Mouse (Mus musculus) hindbrain, embryonic 10.5 days (tissue): ENCODE data around the gene Tmem208. TPM values are rescaled to one million over a fixed set of nuclear protein-coding genes. Genes with fewer than 3 reads are reported as not detected.
A peak's percentile ranks its signal among the peaks of the same experiment; 100 is the strongest.
"Not testable (repeated sequence)": the region's sequence is repeated elsewhere in the genome, so short reads cannot be mapped to it uniquely, and the experiment has no call there.

Experiments used
- DNase-seq: peaks from one replicate; pipeline ENCODE4 v3.0.0-alpha.2; 2017; ENCODE audit warnings: low spot score
- H3K27ac ChIP-seq: fragments of 300-500 bp; sonication (generic); 2 replicates; pipeline ENCODE4 v1.5.1; 2016; ENCODE audit warnings: mild to moderate bottlenecking, moderate library complexity
- H3K27me3 ChIP-seq: fragments of 300-500 bp; sonication (generic); 2 replicates; pipeline ENCODE4 v1.6.1; 2016; ENCODE audit warnings: mild to moderate bottlenecking; ENCODE audit not compliant: poor library complexity, insufficient read depth, severe bottlenecking
- H3K36me3 ChIP-seq: fragments of 300-500 bp; sonication (generic); 2 replicates; pipeline ENCODE4 v1.6.1; 2016; ENCODE audit warnings: mild to moderate bottlenecking, moderate library complexity
- H3K4me1 ChIP-seq: fragments of 300-500 bp; sonication (generic); replicated peaks from 2 replicates; pipeline ENCODE4 v1.6.1; 2016; ENCODE audit warnings: mild to moderate bottlenecking
- H3K4me3 ChIP-seq: fragments of 300-500 bp; sonication (generic); 2 replicates; pipeline ENCODE4 v1.5.1; 2016; ENCODE audit warnings: mild to moderate bottlenecking, moderate library complexity
- H3K9me3 ChIP-seq: fragments of 300-500 bp; sonication (generic); 2 replicates; pipeline ENCODE4 v1.6.1; 2016; ENCODE audit warnings: mild to moderate bottlenecking, moderate library complexity
- WGBS: fragments of 180-500 bp; shearing (Covaris S2); methylation state at CpG from one replicate; pipeline ENCODE4 v1.1.7; 2016; 5-methylcytosine and 5-hydroxymethylcytosine counted together
- polyA plus RNA-seq: library from polyadenylated mRNA; unstranded; fragments of >200 nt; fragmentation: Nextera tagmentation; extraction: Ambion mirVana; gene quantifications from 2 replicates; pipeline ENCODE4 v1.2.1, GENCODE M21; 2016

Tmem208 gene
- polyA plus RNA-seq, 1 experiment from 2014 or later: 110 TPM

DNA sequence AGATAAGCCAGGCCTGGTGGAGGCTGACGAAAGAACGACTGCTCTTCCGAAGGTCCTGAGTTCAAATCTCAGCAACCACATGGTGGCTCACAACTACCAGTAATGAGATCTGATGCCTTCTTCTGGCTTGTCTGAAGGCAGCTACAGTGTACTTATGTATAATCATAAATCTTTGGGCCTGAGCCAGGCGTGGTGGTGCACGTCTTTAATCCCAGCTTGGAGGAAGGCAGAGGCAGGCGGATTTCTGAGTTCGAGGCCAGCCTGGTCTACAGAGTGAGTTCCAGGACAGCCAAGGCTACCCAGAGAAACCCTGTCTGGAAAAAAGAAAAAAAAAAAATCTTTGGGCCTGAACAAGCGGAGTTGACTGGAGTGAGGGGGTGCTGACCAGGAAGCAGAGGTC is 34.8 kb upstream of the Tmem208 start:
- 89% methylated on average over 8 of the region's 8 CpGs for WGBS
- not testable (repeated sequence) for DNase-seq, H3K4me3 ChIP-seq

DNA sequence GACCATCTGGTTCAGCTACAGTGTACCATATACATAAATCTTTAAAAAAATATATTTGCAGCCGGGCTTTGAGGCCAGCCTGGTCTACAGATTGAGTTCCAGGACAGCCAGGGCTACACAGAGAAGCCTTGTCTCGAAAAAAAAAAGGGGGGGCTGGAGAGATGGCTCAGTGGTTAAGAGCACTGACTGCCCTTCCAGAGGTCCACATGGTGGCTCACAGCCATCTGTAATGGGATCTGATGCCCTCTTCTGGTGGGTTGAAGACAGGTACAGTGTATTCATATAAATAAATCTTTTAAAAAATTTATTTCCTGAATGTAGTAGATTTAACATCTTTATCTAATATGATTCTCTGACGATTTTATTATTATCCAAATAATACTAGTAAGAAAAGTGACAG is 34.4 kb upstream of the Tmem208 start:
- H3K36me3 ChIP-seq, H3K27ac ChIP-seq, H3K4me3 ChIP-seq, DNase-seq, H3K9me3 ChIP-seq: not testable (repeated sequence)
- 72% methylated on average over 3 of the region's 3 CpGs for WGBS
- Histone ChIP-seq H3K4me1 (peaks cover 47% of the 10 kb centered on the region), H3K27me3 (peaks cover 36% of the 10 kb centered on the region)

More for the DNA sequence above, 34.8 kb upstream of the Tmem208 start:
- not testable (repeated sequence) for H3K9me3 ChIP-seq, H3K27ac ChIP-seq, H3K36me3 ChIP-seq
- Histone ChIP-seq H3K27me3 (peaks cover 40% of the 10 kb centered on the region), H3K4me1 (peaks cover 47% of the 10 kb centered on the region)

DNA sequence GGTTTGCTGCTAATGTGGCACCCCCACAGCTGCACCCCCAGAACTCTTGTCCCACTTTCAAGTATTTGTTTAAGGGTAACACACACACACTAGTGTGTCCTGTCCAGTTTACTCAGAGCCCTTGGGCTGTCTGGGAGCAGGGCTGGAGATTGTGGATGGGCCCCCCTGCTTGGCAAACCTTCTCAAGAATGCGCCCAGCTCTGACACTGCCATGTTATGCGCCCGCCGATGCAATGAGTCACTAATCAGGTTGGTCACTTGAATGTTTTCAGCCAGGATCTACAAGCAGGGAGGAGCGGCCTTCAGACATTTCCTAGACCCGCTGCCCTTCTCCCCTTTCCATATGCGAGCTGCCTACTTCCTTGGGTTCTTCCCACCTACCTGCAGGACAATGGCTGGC is 33.7 kb upstream of the Tmem208 start:
- peaks cover 36% of the 10 kb centered on the region for H3K27me3 ChIP-seq
- peaks cover 47% of the 10 kb centered on the region for H3K4me1 ChIP-seq
- 84% methylated on average over 7 of the region's 7 CpGs for WGBS
- DNase-seq: no peak
- H3K9me3 ChIP-seq: no peaks in the 10 kb centered on the region
- no peaks in the 10 kb centered on the region for H3K36me3 ChIP-seq
- no peak overlapping the region for H3K27ac ChIP-seq
- no peak overlapping the region for H3K4me3 ChIP-seq

DNA sequence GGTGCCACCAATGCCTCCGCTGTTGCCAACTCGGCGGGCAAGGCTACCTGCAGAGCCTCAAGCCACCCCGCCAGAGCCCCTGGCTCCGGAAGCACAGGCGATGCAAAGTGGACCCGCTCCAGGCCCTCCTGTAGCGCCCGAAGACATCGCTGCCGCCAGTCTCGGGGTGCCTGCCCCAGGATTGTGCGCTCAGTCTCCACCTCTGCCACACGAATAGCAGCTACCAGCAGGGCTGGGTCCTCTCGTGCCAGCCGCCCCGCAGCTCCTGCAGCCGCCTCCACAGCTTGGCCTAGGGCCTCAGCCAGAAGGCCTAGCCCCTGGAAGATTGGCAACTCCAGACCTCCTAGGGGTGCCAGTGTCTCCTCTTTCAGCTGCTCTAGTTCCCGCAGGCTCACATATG is 32.7 kb upstream of the Tmem208 start:
- H3K4me3 ChIP-seq: no peak overlapping the region
- H3K9me3 ChIP-seq: no peaks in the 10 kb centered on the region
- 67% methylated on average over 19 of the region's 19 CpGs for WGBS
- no peak overlapping the region for H3K27ac ChIP-seq
- DNase-seq: no peak
- peaks cover 2% of the 10 kb centered on the region for H3K36me3 ChIP-seq
- H3K4me1 ChIP-seq: peaks cover 44% of the 10 kb centered on the region
- peaks cover 36% of the 10 kb centered on the region for H3K27me3 ChIP-seq

DNA sequence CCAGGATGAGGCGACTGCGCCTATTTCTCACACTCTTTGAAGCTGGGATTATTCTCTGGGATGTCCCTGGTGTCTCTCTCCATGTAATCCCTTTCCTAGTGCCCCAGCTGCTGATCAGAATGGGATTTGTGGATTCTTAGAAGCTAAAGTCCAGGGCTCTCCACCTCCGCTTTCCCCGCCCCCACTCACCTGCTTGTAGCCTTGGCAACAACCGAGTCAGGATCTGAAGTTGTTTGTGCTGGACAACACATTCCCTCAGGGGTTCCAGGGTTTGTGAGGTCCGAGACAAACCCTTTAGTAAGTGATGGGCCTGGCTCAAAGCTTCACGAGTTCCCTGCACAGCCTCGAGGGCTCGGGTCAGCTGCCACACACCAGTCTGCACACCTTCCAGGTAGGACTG is 31.4 kb upstream of the Tmem208 start:
- Histone ChIP-seq H3K36me3 (peaks cover 14% of the 10 kb centered on the region), H3K4me1 (peaks cover 39% of the 10 kb centered on the region), H3K27me3 (peaks cover 34% of the 10 kb centered on the region), H3K9me3 (no peaks in the 10 kb centered on the region), H3K27ac (no peak overlapping the region), H3K4me3 (no peak overlapping the region)
- DNase-seq: no peak
- 72% methylated on average over 9 of the region's 9 CpGs for WGBS

DNA sequence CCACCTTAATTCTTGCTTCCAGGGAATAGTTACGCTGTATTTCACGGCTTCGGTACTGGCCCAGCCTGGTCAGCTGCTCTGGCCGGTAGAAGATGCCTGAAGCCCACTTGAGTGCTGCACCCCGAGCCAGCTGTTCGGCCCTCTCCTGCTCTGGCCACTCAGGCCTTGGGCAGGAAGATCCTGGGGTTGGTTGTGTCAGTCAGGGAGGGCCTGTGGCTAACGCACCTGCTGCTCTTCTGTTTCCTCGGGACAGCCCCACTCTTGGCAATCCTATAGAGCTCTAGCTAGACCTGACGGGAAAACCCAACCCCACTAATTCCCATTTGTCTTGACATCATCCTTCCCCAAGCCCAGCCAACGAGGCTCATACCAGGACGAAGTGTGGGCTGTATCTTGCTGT is 30.9 kb upstream of the Tmem208 start:
- Histone ChIP-seq H3K36me3 (peaks cover 19% of the 10 kb centered on the region), H3K4me3 (peak overlapping the region; percentile 20; the same call in 1 of the 2 replicates), H3K27me3 (peaks cover 30% of the 10 kb centered on the region), H3K4me1 (peaks cover 37% of the 10 kb centered on the region), H3K9me3 (no peaks in the 10 kb centered on the region), H3K27ac (no peak overlapping the region)
- WGBS: 76% methylated on average over 11 of the region's 11 CpGs
- no peak for DNase-seq

DNA sequence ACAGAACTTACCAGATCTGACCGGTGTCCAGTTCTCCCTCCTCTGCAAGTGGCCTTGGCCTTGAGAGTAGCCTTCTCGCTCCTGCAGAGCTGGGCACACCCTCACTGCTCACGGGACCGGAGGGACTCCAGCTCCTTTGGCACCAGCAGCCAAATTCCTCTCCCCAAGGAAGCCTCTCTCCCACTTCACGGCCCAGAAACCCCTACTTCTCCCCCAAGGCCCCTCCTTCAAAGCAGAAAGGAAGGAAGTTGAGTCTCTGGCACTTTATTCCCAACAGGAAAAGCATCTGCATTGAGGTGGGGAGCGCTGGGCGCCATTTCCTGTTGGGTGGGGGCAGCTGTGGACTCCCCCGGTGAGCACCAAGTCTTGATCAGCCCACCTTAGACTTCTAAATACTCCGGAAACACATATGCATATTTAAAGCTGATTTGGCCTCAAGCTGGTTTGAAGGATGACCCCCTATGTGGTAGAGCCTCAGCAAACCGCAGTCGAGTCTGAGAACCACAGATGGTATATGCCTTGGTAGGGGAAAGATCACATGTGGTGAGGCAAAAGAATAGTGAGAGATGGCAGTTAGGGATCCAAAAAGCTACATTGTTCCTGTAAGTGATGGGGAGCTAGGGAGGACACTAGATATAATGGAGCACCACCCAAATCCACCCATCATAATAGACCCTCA is 30.1 kb upstream of the Tmem208 start, which contains the start of gene Exoc3l:
Gene Exoc3l, minus strand, starts transcription at position 207 of the 679 bp plus-strand sequence.
- peak within 1 kb of the TSS; percentile 90 for H3K27ac ChIP-seq
- peaks cover 30% of the 10 kb centered on the region for H3K4me1 ChIP-seq
- WGBS: 68% methylated on average over 11 of the region's 11 CpGs

DNA sequence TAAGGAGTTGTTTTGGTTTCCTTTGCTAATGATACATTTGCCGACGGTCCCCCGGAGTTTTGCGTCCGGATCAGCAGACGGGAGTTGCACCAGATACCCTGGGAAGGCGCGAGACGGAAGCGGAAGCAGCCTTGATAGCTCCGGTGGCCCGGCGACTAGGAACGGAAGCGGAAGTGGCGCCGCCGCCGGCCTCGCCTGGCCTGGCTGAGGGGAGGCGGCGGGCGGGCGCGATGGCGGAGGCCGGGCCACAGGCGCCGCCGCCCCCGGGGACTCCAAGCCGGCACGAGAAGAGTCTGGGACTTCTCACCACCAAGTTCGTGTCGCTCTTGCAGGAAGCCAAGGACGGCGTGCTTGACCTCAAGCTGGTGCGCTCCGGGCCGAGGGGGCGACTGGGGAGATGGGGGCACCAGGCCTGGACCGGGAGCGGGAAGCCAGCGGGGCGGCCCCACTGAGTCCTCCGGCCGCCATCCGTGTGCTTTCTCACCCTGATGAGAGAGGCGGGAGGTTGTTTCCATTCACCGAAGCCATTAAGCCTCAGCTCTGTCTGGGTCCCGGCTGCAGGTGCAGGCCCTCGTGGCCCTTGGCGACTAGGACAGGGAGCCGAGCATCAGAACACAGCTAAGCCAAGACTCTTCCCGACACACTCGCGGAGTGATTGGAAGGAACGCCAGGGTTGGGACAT is 28.5 kb upstream of the Tmem208 start, which contains the start of gene E2f4:
Gene E2f4, plus strand, starts transcription at position 153 of the 682 bp plus-strand sequence.
- peak within 1 kb of the TSS; percentile 82 for H3K4me3 ChIP-seq
- H3K36me3 ChIP-seq: peaks cover 43% of the 10 kb centered on the region
- DNase-seq: peak; percentile 94
- H3K4me1 ChIP-seq: peaks cover 29% of the 10 kb centered on the region
- H3K27ac ChIP-seq: peak within 1 kb of the TSS; percentile 90
- under 1% methylated on average over 58 of the region's 58 CpGs for WGBS
- H3K27me3 ChIP-seq: peaks cover 17% of the 10 kb centered on the region
- no peaks in the 10 kb centered on the region for H3K9me3 ChIP-seq

More for the DNA sequence above, 30.1 kb upstream of the Tmem208 start, which contains the start of gene Exoc3l:
- H3K36me3 ChIP-seq: peaks cover 27% of the 10 kb centered on the region
- DNase-seq: no peak
- peaks cover 22% of the 10 kb centered on the region for H3K27me3 ChIP-seq
- H3K4me3 ChIP-seq: peak within 1 kb of the TSS; percentile 82
- H3K9me3 ChIP-seq: no peaks in the 10 kb centered on the region

DNA sequence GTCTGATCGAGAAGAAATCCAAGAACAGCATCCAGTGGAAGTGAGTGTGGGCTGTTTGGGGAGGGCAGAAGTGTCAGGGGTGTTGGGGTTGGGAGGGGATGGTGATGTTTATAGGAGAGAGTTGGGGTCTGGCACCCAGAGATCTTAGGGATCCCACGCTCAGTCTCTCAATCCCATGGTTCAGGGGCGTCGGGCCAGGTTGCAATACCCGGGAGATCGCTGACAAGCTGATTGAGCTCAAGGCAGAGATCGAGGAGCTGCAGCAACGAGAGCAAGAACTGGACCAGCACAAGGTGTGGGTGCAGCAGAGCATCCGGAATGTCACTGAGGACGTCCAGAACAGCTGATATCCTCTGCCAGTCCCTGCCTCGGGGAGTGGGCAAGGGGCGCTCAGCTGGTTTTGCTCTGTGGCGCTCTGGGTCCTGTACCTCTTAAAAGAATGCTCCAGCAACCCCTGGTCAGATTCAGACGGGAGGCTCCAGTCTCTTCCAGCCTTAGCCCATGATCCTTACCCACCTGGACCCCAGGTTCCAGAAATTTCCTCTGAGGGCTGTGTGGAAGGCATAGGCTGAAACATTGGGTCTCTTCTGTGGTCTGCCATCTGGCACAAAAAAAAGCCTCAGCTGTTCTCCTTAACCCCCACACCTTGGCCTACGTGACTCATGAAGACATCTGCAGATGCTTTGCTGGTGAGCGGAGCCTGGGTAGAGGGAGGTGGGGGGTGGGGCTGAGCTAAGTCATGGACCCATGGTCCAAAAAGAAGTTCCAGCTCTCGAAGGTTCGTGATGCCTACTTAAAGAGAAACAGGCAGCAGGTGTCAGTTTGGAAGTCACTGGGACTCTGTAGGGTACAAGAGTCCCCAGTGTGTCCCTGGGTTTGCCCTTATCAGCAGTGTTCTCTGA is 27.6 kb upstream of the Tmem208 start:
- Histone ChIP-seq H3K9me3 (no peaks in the 10 kb centered on the region), H3K27ac (peak overlapping the region; percentile 90), H3K4me1 (peaks cover 27% of the 10 kb centered on the region), H3K4me3 (peak overlapping the region; percentile 82), H3K36me3 (peaks cover 52% of the 10 kb centered on the region), H3K27me3 (peaks cover 8% of the 10 kb centered on the region)
- no peak for DNase-seq
- WGBS: 66% methylated on average over 18 of the region's 18 CpGs

DNA sequence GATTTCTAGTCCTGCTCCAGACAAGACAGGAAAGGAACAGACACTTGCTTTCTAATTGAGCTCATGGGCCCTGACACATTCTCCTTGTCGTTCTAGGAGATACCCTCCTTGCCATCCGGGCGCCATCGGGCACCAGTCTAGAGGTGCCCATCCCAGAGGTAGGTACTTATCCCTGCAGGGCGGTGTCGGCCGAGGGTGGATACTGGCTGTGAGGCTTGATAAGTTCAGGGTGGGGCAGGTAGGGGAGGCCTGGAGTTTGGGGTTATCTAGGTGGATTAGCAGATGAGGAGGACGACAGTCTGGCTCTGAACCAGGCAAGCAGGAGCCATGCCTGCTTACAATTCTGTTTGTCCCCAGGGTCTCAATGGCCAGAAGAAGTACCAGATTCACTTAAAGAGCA is 26.2 kb upstream of the Tmem208 start:
- H3K9me3 ChIP-seq: no peaks in the 10 kb centered on the region
- H3K27ac ChIP-seq: no peak overlapping the region
- DNase-seq: no peak
- H3K4me3 ChIP-seq: no peak overlapping the region
- WGBS: 97% methylated on average over 8 of the region's 8 CpGs
- peaks cover 32% of the 10 kb centered on the region for H3K4me1 ChIP-seq
- peaks cover 66% of the 10 kb centered on the region for H3K36me3 ChIP-seq
- 0 out of 2 replicates have a peak, but pooled peaks cover 6% of the 10 kb centered on the region for H3K27me3 ChIP-seq

DNA sequence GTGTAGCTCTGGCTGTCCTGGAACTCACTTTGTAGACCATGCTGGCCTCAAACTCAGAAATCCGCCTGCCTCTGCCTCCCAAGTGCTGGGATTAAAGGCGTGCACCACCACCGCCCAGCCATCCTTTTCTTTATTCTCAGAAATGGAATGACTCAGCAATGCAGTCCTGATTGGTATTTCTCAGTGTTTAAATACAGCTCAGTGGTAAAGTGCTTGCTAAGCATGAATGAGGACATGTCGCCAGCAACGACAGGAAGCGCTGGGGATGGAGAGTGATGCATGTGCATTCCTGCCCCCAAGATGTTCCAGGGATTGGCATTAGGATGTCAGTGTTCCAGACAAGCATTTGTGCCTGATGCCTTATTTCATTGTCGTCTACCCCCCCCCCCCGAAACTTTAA is 22.8 kb upstream of the Tmem208 start:
- no peak overlapping the region for H3K4me3 ChIP-seq
- DNase-seq: no peak
- peaks cover 86% of the 10 kb centered on the region for H3K36me3 ChIP-seq
- H3K9me3 ChIP-seq: no peaks in the 10 kb centered on the region
- peaks cover 33% of the 10 kb centered on the region for H3K4me1 ChIP-seq
- WGBS: 88% methylated on average over 8 of the region's 8 CpGs
- H3K27me3 ChIP-seq: no peaks in the 10 kb centered on the region
- H3K27ac ChIP-seq: no peak overlapping the region

DNA sequence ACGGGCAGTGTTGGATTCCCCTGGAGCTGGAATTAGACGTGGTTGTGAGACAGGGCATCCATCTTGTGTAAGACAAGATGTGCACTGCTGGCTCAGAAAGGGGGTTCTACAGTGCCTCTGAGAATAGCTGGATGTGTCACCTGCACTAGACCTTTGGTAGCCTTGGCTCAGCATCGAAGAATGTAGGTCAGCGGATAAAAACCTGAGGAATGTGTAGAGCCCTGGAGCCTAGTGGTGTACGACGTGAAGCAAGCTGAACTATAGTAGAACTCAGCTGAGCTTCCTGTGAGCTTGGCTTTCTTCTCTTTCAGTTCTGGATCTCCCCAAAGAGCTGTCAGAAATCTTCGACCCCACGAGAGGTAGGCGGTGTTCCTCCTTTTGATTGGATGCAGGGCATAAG is 22.3 kb upstream of the Tmem208 start:
- 91% methylated on average over 9 of the region's 9 CpGs for WGBS
- Histone ChIP-seq H3K9me3 (no peaks in the 10 kb centered on the region), H3K4me1 (peaks cover 28% of the 10 kb centered on the region), H3K4me3 (no peak overlapping the region), H3K27ac (no peak overlapping the region), H3K27me3 (no peaks in the 10 kb centered on the region), H3K36me3 (peaks cover 86% of the 10 kb centered on the region)
- no peak for DNase-seq
